Mouse (Mus musculus) myocyte (in vitro differentiated cells): Measurements from ENCODE around the gene Gng7.

ENCODE experiments used
- CEBPB ChIP-seq: IDR thresholded peaks from 2 replicates; pipeline ENCODE4 v1.6.1; 2011; ENCODE audit warnings: mild to moderate bottlenecking, moderate library complexity; ENCODE audit not compliant: poor library complexity, insufficient read depth, severe bottlenecking
- E2F4 ChIP-seq: IDR thresholded peaks from one replicate; pipeline ENCODE4 v1.6.1; 2011; ENCODE audit warnings: mild to moderate bottlenecking, control low read depth, moderate library complexity; ENCODE audit not compliant: insufficient read depth
- MAX ChIP-seq: IDR thresholded peaks from one replicate; pipeline ENCODE4 v1.6.1; 2011; ENCODE audit warnings: low read depth, mild to moderate bottlenecking, control low read depth
- MYOG ChIP-seq, 3 experiments: IDR thresholded peaks; one replicate each; pipeline ENCODE4 v1.6.1; 2011; ENCODE audit warnings: control low read depth in 2 of 3, low read depth in 2 of 3, mild to moderate bottlenecking in 2 of 3; ENCODE audit not compliant: insufficient read length in 2 of 3, control insufficient read depth in 1 of 3, insufficient read depth in 1 of 3
- POLR2A ChIP-seq: IDR thresholded peaks from one replicate; pipeline ENCODE4 v1.6.1; 2011; ENCODE audit warnings: low read depth, mild to moderate bottlenecking, control low read depth, moderate library complexity; ENCODE audit not compliant: insufficient read length
- POLR2AphosphoS2 ChIP-seq: IDR thresholded peaks from one replicate; pipeline ENCODE4 v1.6.1; 2011; ENCODE audit warnings: low read depth, control low read depth; ENCODE audit not compliant: insufficient read length
- REST ChIP-seq: IDR thresholded peaks from one replicate; pipeline ENCODE4 v1.6.1; 2011; ENCODE audit warnings: mild to moderate bottlenecking, control low read depth, moderate library complexity; ENCODE audit not compliant: insufficient read depth, insufficient read length
- TCF12 ChIP-seq: IDR thresholded peaks from one replicate; pipeline ENCODE4 v1.6.1; 2011; ENCODE audit warnings: mild to moderate bottlenecking, control low read depth; ENCODE audit not compliant: poor library complexity, insufficient read depth, severe bottlenecking
- TCF3 ChIP-seq: IDR thresholded peaks from one replicate; pipeline ENCODE4 v1.6.1; 2011; ENCODE audit warnings: low read depth, control low read depth; ENCODE audit not compliant: insufficient read length

DNA sequence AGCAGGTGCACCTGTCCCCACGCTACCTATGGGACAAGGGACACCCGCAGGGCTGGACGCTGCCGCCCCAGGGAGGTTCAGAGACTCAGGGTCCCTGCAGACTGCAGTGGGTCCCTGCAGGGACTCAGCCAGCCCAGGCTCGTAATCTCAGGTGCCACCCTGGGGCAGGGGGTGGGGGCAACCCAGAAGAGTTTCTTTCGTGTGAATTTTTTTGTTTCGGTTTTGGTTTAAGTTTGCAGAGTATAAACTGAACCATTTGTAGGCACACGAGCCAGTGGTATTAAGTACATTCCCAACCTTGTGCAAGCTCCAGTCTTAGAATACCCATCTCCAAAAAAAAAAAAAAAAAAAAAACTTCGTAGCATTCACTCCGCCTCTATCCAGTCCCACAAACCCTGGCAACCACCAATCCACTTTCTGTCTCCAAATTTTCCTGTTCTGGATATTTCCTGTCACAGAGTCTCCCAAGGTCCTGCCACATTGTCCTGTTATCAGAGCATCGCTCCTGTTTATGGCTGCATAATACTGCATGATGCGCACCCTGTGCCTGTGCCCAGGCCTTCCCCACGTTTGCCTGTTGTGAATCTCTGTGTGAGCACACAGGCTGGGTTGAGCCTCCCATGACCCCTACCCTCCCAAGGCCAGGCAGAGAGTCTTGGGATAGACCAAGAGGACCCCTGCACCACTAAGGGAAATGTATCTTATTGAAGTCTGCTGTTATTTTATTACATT is 28.6 kb downstream of the Gng7 start:
- no peak for TF ChIP-seq E2F4
- no peak for TF ChIP-seq MAX
- no peak for TF ChIP-seq POLR2A
- TF ChIP-seq TCF3: no peak
- TF ChIP-seq CEBPB: no peak
- no peak for TF ChIP-seq REST
- TF ChIP-seq POLR2AphosphoS2: no peak
- TF ChIP-seq MYOG (IDR thresholded peaks at IDR 0.05; ENCODE audit: control insufficient read depth in 1 of 3, insufficient read depth in 1 of 3, insufficient read length in 2 of 3, low read depth in 2 of 3): no peak
- no peak for TF ChIP-seq TCF12
